Mouse (Mus musculus): Measurements from ENCODE around the gene Gprc5b. TPM values are rescaled to one million over a fixed set of nuclear protein-coding genes. Genes with fewer than 3 reads are reported as not detected.

The Gprc5b gene
- total RNA-seq, 1 experiment from 2014 or later = 102 TPM

Other genes with a start within 250 kb of the Gprc5b start
- 18.9 and 21.2 TPM in 2 replicates for gene Iqck, start 139.5 kb downstream of the Gprc5b start, total RNA-seq (2021)
- 63.8 and 70.1 TPM in 2 replicates for gene Knop1, start 139.0 kb downstream of the Gprc5b start, total RNA-seq (2021)
- gene Gpr139, start 189.4 kb upstream of the Gprc5b start, total RNA-seq (2021) = not detected in 2 replicates

All from adrenal gland, postnatal 25 days (tissue).